Mouse (Mus musculus) cerebellum, adult 8-10 months (tissue): Measurements from ENCODE around the gene Atf6.

ENCODE experiments used
- DNase-seq: peaks from one replicate; pipeline ENCODE4 v3.0.0; 2022

Atf6 gene

GRCm38 (mm10) chr1:170867691-170868105, at the start of gene Atf6:
TSS of gene Atf6 (minus strand) at chr1:170867771.
- DNase-seq, result peak; percentile 97

GRCm38 (mm10) chr1:170915657-170916056, 48.1 kb upstream of the Atf6 start:
- DNase-seq, result no peak

GRCm38 (mm10) chr1:170912891-170913615, 45.5 kb upstream of the Atf6 start, which contains the start of gene Fcrlb:
TSS of gene Fcrlb (minus strand) at chr1:170912941.
- DNase-seq, result no peak

GRCm38 (mm10) chr1:170911907-170912660, 44.5 kb upstream of the Atf6 start:
- no peak for DNase-seq

- peak; percentile 40 for DNase-seq
Observed at GRCm38 (mm10) chr1:170908341-170908740, 40.8 kb upstream of the Atf6 start.

GRCm38 (mm10) chr1:170907456-170908191, 40.1 kb upstream of the Atf6 start:
- DNase-seq, result peak; percentile 55

- peak; percentile 40 for DNase-seq
Observed at GRCm38 (mm10) chr1:170907111-170907455, 39.5 kb upstream of the Atf6 start.

GRCm38 (mm10) chr1:170903485-170903884, 35.9 kb upstream of the Atf6 start:
- DNase-seq, result no peak

- peak; percentile 83 for DNase-seq
Observed at GRCm38 (mm10) chr1:170901536-170902238, 34.1 kb upstream of the Atf6 start.

GRCm38 (mm10) chr1:170900799-170901467, 33.4 kb upstream of the Atf6 start:
- peak; percentile 47 for DNase-seq

- no peak for DNase-seq
Observed at GRCm38 (mm10) chr1:170898413-170899075, 31.0 kb upstream of the Atf6 start.

- no peak for DNase-seq
Observed at GRCm38 (mm10) chr1:170896651-170897281, 29.2 kb upstream of the Atf6 start.

- DNase-seq, result no peak
Observed at GRCm38 (mm10) chr1:170894603-170895602, 27.3 kb upstream of the Atf6 start.

GRCm38 (mm10) chr1:170892279-170892678, 24.7 kb upstream of the Atf6 start:
- no peak for DNase-seq

GRCm38 (mm10) chr1:170891646-170892045, 24.1 kb upstream of the Atf6 start:
- no peak for DNase-seq

- no peak for DNase-seq
Observed at GRCm38 (mm10) chr1:170889310-170889709, 21.7 kb upstream of the Atf6 start.

GRCm38 (mm10) chr1:170886044-170886458, 18.5 kb upstream of the Atf6 start:
- DNase-seq, result no peak

- DNase-seq, result peak; percentile 83
Observed at GRCm38 (mm10) chr1:170884978-170885561, 17.5 kb upstream of the Atf6 start, which contains the start of the genes Gm26620 and Dusp12. TSS of gene Gm26620 (plus strand) at chr1:170885065. TSS of gene Dusp12 (minus strand) at chr1:170885540.

GRCm38 (mm10) chr1:170884390-170884789, 16.8 kb upstream of the Atf6 start:
- no peak for DNase-seq
